Mouse (Mus musculus) embryonic stem cell, embryonic (primary cell): Measurements from ENCODE around the gene Arnt2.

ENCODE experiments used
- CTCF ChIA-PET, 4 experiments: fragments of 300-600 bp in 2 of 4; fragments of 350-600 bp in 2 of 4; sonication (Branson Sonifier 250); formaldehyde crosslinking; loops; one replicate each; lab custom pipeline; 2022; ENCODE audit warnings: inconsistent platforms in 2 of 4; lab: Charles Lee
- POLR2A ChIA-PET, 4 experiments: fragments of 300-600 bp in 2 of 4; fragments of 350-600 bp in 2 of 4; sonication (Branson Sonifier 250); formaldehyde crosslinking; loops; one replicate each; lab custom pipeline; 2022; ENCODE audit warnings: antibody characterized with exemption in 4 of 4, inconsistent platforms in 1 of 4; lab: Charles Lee

The Arnt2 gene

GRCm38 (mm10) chr7:84246093-84246492 is 163.9 kb downstream of the Arnt2 start:
- ChIA-PET CTCF (interaction anchor here in 2 of 4 experiments (1.7 to 3.0 kb wide), 3 partner anchors 26 to 157 kb away, joined by 5 to 12 read pairs (median 5); no protein-coding TSS in a partner anchor), POLR2A (interaction anchor here in 3 of 4 experiments (1.1 to 2.8 kb wide), 6 partner anchors 9 to 367 kb away, joined by 3 to 14 read pairs (median 4); partner anchors contain the start of genes Mesd (in 1 of the 3) and Tlnrd1 (in 1 of the 3))

DNA sequence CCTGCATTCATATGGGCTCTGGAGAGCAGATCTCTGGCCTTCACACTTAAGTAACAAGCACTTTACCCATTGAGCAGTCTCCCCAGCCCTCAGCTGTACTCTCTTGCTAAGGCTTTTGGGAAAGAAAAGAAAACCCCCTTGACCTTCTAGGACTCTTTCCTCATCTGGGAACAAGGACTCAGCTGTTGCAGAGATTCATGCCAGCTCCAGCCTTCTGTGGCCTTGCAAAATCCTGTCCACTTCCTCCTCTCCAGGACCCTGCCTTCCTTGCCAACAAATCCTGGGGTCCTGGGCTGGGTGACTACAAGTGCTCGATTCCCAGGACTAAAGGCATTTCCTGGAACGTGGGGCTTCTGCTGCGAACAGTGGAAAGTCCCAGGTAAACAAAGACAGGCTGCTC is 169.6 kb downstream of the Arnt2 start:
- ChIA-PET CTCF (no interaction called here), POLR2A (interaction anchor here in 3 of 4 experiments (0.7 to 2.0 kb wide), 8 partner anchors 8 to 609 kb away, joined by 3 to 6 read pairs (median 4); partner anchors contain the start of gene Stard5 (in 1 of the 3))

DNA sequence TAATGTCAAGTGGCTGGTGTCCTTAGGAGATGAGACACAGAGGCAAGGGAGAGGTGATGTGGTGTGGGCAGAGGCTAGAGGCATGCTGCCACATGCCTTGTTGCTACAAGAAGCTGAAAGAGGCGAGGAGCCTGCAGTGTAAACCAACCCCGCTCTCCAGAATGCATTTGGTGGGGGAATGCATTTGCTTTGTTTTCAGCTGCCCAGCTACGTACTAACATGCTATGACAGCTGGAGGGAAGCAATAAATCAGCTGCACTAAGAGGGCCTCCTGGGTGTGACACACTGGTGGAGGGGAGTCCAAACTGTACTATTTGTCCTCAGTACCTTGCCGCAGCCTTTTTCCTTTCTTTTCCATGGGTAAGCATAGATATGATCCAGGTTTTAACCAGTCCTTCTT is 172.3 kb downstream of the Arnt2 start:
- ChIA-PET POLR2A (interaction anchor here in 1 of 4 experiments (3.6 kb wide), 1 partner anchor 10 kb away, joined by 14 read pairs; no protein-coding TSS in a partner anchor), CTCF (interaction anchor here in 1 of 4 experiments (0.6 kb wide), 1 partner anchor 328 kb away, joined by 3 read pairs; no protein-coding TSS in a partner anchor)

DNA sequence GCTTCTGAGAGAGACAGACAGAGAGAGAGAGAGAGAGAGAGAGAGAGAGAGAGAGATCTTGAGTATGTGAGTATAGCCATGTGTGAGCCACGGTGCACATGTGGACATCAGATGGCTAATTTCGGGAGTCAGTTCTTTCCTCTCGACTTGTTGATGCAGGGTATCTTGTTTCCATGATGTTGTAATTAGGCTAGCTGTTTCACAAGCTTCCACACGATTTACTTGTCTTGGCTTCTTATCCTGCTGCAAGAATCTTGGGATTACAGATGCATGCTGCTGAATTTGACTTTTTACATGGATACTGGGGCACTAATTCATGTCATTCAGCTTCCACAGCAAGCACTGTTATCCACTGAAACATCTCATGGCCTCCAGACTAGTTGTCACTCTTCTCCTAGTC is 178.6 kb downstream of the Arnt2 start:
- CTCF ChIA-PET, result no interaction called here
- POLR2A ChIA-PET, result interaction anchor here in 2 of 4 experiments (0.7 to 1.3 kb wide), 4 partner anchors 8 to 233 kb away, joined by 3 to 5 read pairs (median 4); no protein-coding TSS in a partner anchor

GRCm38 (mm10) chr7:84227652-84228051 is 182.3 kb downstream of the Arnt2 start:
- ChIA-PET CTCF (interaction anchor here in 1 of 4 experiments (0.5 kb wide), 1 partner anchor 45 kb away, joined by 5 read pairs; no protein-coding TSS in a partner anchor), POLR2A (interaction anchor here in 1 of 4 experiments (0.7 to 0.9 kb wide), 2 partner anchors 8 to 19 kb away, joined by 3 read pairs; no protein-coding TSS in a partner anchor)

- CTCF ChIA-PET, result no interaction called here
- POLR2A ChIA-PET, result interaction anchor here in 1 of 4 experiments (0.7 kb wide), 1 partner anchor 20 kb away, joined by 3 read pairs; no protein-coding TSS in a partner anchor
These were observed 183.1 kb downstream of the Arnt2 start for GRCm38 (mm10) chr7:84226909-84227308.

DNA sequence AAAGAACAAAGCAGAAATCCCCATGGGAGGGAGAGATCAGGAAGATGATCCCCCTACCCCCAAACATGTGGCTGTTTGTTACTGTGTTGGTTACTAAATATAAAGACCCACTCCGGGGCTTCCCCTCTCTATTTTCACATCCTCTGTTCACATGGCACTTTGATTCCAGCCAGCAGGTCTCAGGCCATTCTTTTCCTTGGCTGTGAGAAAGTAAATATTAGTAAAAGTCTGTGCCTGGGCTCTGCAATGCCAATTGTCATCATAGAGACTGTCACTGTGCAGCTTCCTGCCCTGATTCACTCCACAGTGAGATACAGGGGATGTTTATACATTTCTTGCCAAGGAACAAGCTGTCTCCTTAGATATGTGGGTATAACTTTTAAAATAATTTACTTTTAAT is 197.9 kb downstream of the Arnt2 start:
- ChIA-PET CTCF (no interaction called here), POLR2A (no interaction called here)

GRCm38 (mm10) chr7:84210585-84211291 is 199.2 kb downstream of the Arnt2 start:
- ChIA-PET POLR2A (interaction anchor here in 1 of 4 experiments (0.6 to 1.0 kb wide), 2 partner anchors 14 to 161 kb away, joined by 3 read pairs; no protein-coding TSS in a partner anchor), CTCF (no interaction called here)

- POLR2A ChIA-PET, result no interaction called here
- CTCF ChIA-PET, result no interaction called here
These were observed 206.0 kb downstream of the Arnt2 start for GRCm38 (mm10) chr7:84203981-84204380.

DNA sequence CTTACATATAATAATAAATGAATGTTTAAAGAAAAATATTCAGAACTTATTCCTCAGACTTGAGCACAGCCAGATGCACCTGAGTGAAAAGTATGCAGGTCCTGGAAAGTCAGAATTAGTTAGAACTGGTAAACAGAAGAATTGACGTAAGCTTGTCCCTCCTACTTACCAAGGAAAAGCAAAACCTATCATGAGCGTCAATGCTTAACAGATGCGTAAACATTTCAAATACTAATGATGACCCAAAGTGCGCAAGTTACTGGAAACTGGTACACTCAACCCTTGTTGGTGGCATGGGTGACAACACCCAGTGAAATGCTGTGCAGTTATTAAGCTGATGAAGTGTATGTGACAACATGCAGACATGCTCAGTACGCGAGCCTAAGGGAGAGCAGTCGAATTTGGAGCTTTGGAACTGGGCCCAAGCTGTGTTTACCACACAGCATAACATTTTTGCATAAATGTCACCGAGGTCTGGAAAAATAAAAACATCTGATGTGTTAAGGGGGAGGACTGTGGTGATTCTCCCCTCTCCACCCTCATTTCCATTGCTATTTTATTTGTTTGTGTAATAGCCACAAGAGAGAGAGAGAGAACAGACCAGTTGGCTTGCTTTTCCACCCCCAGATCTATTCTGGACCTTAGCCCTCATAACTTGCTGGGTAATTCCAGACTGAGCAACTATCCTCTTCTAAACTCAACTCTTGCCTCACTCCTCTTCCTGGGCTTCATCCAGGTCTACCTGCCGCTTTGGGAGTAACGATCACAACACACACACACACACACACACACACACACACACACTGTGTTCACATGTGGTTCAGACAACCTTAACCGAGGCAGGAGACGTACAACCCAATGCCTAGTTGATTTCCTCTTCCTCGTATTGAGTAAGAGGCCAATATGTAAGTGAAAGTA is 208.6 kb downstream of the Arnt2 start:
- CTCF ChIA-PET, result interaction anchor here in 2 of 4 experiments (0.7 to 1.0 kb wide), 2 partner anchors 112 to 115 kb away, joined by 3 read pairs; no protein-coding TSS in a partner anchor
- POLR2A ChIA-PET, result no interaction called here

DNA sequence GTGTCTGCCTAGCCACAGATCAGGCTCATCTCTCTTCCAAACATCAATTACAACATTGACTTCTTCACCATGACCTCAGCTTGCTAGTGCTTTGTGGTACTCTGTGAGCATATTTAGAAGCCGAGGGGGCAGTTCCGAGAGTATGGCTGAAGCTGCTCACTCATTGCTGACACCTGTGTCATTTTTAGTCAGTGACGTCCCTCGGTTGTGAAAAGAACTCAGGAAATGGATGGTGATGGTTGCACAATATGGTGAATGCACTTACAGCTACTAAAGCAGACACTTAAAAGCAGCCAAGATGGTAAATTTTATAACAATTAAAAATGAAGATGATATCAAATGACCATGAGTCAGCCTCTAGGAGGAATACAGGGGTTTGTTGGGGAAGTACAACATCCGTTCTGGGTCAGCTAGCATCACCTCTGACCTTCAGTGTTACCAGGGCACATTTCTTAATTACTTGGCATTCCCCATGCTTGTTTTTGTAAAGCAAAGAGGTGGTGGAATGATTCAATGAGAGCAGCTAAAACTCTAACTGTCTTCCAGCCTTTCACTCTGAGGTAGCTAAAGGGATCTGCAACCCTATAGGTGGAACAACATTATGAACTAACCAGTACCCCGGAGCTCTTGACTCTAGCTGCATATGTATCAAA is 212.6 kb downstream of the Arnt2 start:
- POLR2A ChIA-PET, result interaction anchor here in 1 of 4 experiments (0.6 to 1.0 kb wide), 3 partner anchors 13 to 150 kb away, joined by 3 read pairs; no protein-coding TSS in a partner anchor
- CTCF ChIA-PET, result interaction anchor here in 1 of 4 experiments (1.1 kb wide), 1 partner anchor 111 kb away, joined by 3 read pairs; no protein-coding TSS in a partner anchor
